Mouse (Mus musculus) gastrocnemius, postnatal 25 days (tissue): ENCODE results near the gene Wwp2. TPM values are rescaled to one million over a fixed set of nuclear protein-coding genes. Genes with fewer than 3 reads are reported as not detected.

Experiments
- microRNA-seq, 2 experiments: library from miRNA; unstranded; fragments of <30 nt; microRNA quantifications; one replicate each; pipeline ENCODE4 v1.2.0; 2021; ENCODE audit warnings: borderline replicate concordance in 2 of 2
- total RNA-seq, 2 experiments: library from RNA; stranded (reverse); gene quantifications; 1 replicate in 1 of 2; 2 replicates in 1 of 2; pipeline ENCODE4 v1.2.3; 2021

Gene Wwp2
- total RNA-seq, 2 experiments from 2014 or later, result 13.0 to 16.2 TPM

Small RNAs within 50 kb of the gene (microRNA-seq; reads per million reads assigned to microRNA genes)
- gene Mir140, result 2,072 to 5,869 reads per million in 2 experiments

Other genes with a start within 250 kb of the Wwp2 start
- 10 to 100 TPM; 14.4 to 16.9 TPM for gene Nfat5, start 142.9 kb upstream of the Wwp2 start, total RNA-seq
- gene Nqo1, start 33.2 kb upstream of the Wwp2 start, total RNA-seq, result 10 to 100 TPM in 1 of 2 experiments, 1 to 10 TPM in 1; 9.8 to 11.7 TPM
- 10 to 100 TPM; 14.6 to 19.2 TPM for gene Nob1, start 11.3 kb upstream of the Wwp2 start, total RNA-seq
- gene Psmd7, start 152.1 kb downstream of the Wwp2 start, total RNA-seq, result 100 to 1,000 TPM; 114 to 124 TPM